Mouse (Mus musculus): ENCODE results near the gene Pcnp. TPM values are rescaled to one million over a fixed set of nuclear protein-coding genes. Genes with fewer than 3 reads are reported as not detected.

Pcnp gene
- total and polyA plus RNA-seq, 3 experiments: 67.4 to 177 (median 154) TPM

- in situ Hi-C loops (cut with MboI; ENCODE audit: low pct_ligation_motif_present, low pct_unique_long_range_greater_than_20kb, low sequenced_read_pairs): no loop called here
- TF ChIP-seq E2F4 (IDR thresholded peaks at IDR 0.05; ENCODE audit: insufficient replicate concordance, low read depth, low read length) (no peak), EP300 (IDR thresholded peaks at IDR 0.05; ENCODE audit: low read length) (no peak), KAT2A (IDR thresholded peaks at IDR 0.05; ENCODE audit: insufficient replicate concordance, low read length) (no peak), JUND (conservative IDR thresholded peaks at IDR 0.05; ENCODE audit: low read depth, low read length) (no peak), TBP (conservative IDR thresholded peaks at IDR 0.05; ENCODE audit: low read depth, low read length) (no peak), MYC (IDR thresholded peaks at IDR 0.05; ENCODE audit: low read depth, low read length) (no peak), ZC3H11A (IDR thresholded peaks at IDR 0.05; ENCODE audit: low read depth, low read length) (no peak), PAX5 (IDR thresholded peaks at IDR 0.05; ENCODE audit: low read length) (no peak), CHD2 (IDR thresholded peaks at IDR 0.05; ENCODE audit: low read length) (no peak), IRF4 (IDR thresholded peaks at IDR 0.05; ENCODE audit: low read depth, low read length) (no peak), JUN (IDR thresholded peaks at IDR 0.05; ENCODE audit: insufficient read depth, low read depth, low read length) (no peak), SMC3 (IDR thresholded peaks at IDR 0.05; ENCODE audit: low read depth, low read length) (no peak)
These were observed 8.6 kb upstream of the Pcnp start for GRCm38 (mm10) chr16:56038090-56038489.

GRCm38 (mm10) chr16:56037138-56038010, 7.8 kb upstream of the Pcnp start, which contains the start of gene Trmt10c:
Trmt10c (minus strand) TSS chr16:56037819.
- Histone ChIP-seq H3K4me2 (ENCODE audit: insufficient read depth, low read depth, poor library complexity, severe bottlenecking) (peak within 1 kb of the TSS; percentile 97), H3K9me3 (replicated peaks; ENCODE audit: low read length) (no peaks in the 10 kb centered on the region), H3K36me3 (replicated peaks in 1 of 2; ENCODE audit: control insufficient read depth in 1 of 2, insufficient read depth in 1 of 2, low read length in 1 of 2) (peaks cover 15 to 35% of the 10 kb centered on the region in 2 experiments), H3K9ac (ENCODE audit: insufficient read depth, low read depth) (peak within 1 kb of the TSS; percentile 94), H3K4me1 (ENCODE audit: control insufficient read depth in 1 of 2, insufficient read depth in 2 of 2) (peaks cover 9 to 41% of the 10 kb centered on the region in 2 experiments), H3K27me3 (replicated peaks) (no peaks in the 10 kb centered on the region), H3K27ac (ENCODE audit: insufficient read depth, low read depth) (peak within 1 kb of the TSS; percentile 74), H3K79me2 (replicated peaks; ENCODE audit: control insufficient read depth, extremely low read depth, insufficient read depth, poor library complexity, severe bottlenecking) (peaks cover 40% of the 10 kb centered on the region), H3K4me3 (replicated peaks in 1 of 3; ENCODE audit: low read depth in 2 of 3, low read length in 2 of 3, poor library complexity in 1 of 3) (peak within 1 kb of the TSS; percentile 85 to 98 (median 94))
- dilution Hi-C loops (cut with MboI; ENCODE audit: extremely low pct_ligation_motif_present, extremely low pct_unique_long_range_greater_than_20kb, low sequenced_read_pairs) (no loop called here), in situ Hi-C loops (cut with MboI; ENCODE audit: low pct_ligation_motif_present, low pct_unique_long_range_greater_than_20kb, low sequenced_read_pairs) (no loop called here)
- DNase-seq (ENCODE audit: extremely low read depth): peak; percentile 98
- TF ChIP-seq CHD2 (IDR thresholded peaks at IDR 0.05; ENCODE audit: low read length) (peak; percentile 95), ZMIZ1 (IDR thresholded peaks at IDR 0.05; ENCODE audit: low read depth, low read length) (peak; percentile 97), ELF1 (IDR thresholded peaks at IDR 0.05; ENCODE audit: low read depth, low read length) (peak; percentile 79), E2F4 (IDR thresholded peaks at IDR 0.05; ENCODE audit: insufficient replicate concordance, low read depth, low read length) (no peak), POLR2AphosphoS2 (IDR thresholded peaks at IDR 0.05; ENCODE audit: low read depth, low read length) (peak; percentile 86), IRF4 (IDR thresholded peaks at IDR 0.05; ENCODE audit: low read depth, low read length) (peak; percentile 46; the same call in 1 of the 2 replicates), MAX (IDR thresholded peaks at IDR 0.05; ENCODE audit: low read length) (peak; percentile 92), UBTF (IDR thresholded peaks at IDR 0.05; ENCODE audit: low read depth, low read length) (peak; percentile 98), NRF1 (IDR thresholded peaks at IDR 0.05; ENCODE audit: low read depth, low read length) (0 out of 2 replicates have a peak, but pooled peaks have one; percentile 45), KAT2A (IDR thresholded peaks at IDR 0.05; ENCODE audit: insufficient replicate concordance, low read length) (peak; percentile 90; the same call in 1 of the 2 replicates), SMC3 (IDR thresholded peaks at IDR 0.05; ENCODE audit: low read depth, low read length) (no peak), TBP (conservative IDR thresholded peaks at IDR 0.05; ENCODE audit: low read depth, low read length) (peak; percentile 77; the same call in 1 of the 2 replicates), MAZ (IDR thresholded peaks at IDR 0.05; ENCODE audit: low read depth, low read length) (0 out of 2 replicates have a peak, but pooled peaks have one; percentile 58), MEF2A (IDR thresholded peaks at IDR 0.05; ENCODE audit: borderline replicate concordance, low read depth, low read length) (peak; percentile 35), MYC (IDR thresholded peaks at IDR 0.05; ENCODE audit: low read depth, low read length) (no peak; the same call in none of the 2 replicates), CHD1 (IDR thresholded peaks at IDR 0.05; ENCODE audit: low read depth, low read length) (peak; percentile 93; the same call in 1 of the 2 replicates), ZNF384 (IDR thresholded peaks at IDR 0.05; ENCODE audit: low read depth, low read length) (no peak), ETS1 (conservative IDR thresholded peaks at IDR 0.05; ENCODE audit: low read depth, low read length) (peak; percentile 26; the same call in 1 of the 2 replicates), CTCF (conservative IDR thresholded peaks at IDR 0.05 in 1 of 2, IDR thresholded peaks at IDR 0.05 in 1 of 2; ENCODE audit: low read depth in 2 of 2, low read length in 2 of 2) (no peak), SIN3A (IDR thresholded peaks at IDR 0.05; ENCODE audit: low read length) (peak; percentile 96), BHLHE40 (IDR thresholded peaks at IDR 0.05; ENCODE audit: low read depth, low read length) (peak; percentile 50; the same call in 1 of the 2 replicates), NELFE (IDR thresholded peaks at IDR 0.05; ENCODE audit: low read depth, low read length) (peak; percentile 98), EP300 (IDR thresholded peaks at IDR 0.05; ENCODE audit: low read length) (no peak), POLR2A (IDR thresholded peaks at IDR 0.05; ENCODE audit: low read depth, low read length) (peak; percentile 98), RAD21 (IDR thresholded peaks at IDR 0.05; ENCODE audit: low read depth, low read length) (no peak)

More at GRCm38 (mm10) chr16:56038090-56038489, 8.6 kb upstream of the Pcnp start:
- peaks cover 4 to 34% of the 10 kb centered on the region in 2 experiments for H3K4me1 ChIP-seq (ENCODE audit: control insufficient read depth in 1 of 2, insufficient read depth in 2 of 2)
- peak overlapping the region; percentile 91 for H3K4me2 ChIP-seq (ENCODE audit: insufficient read depth, low read depth, poor library complexity, severe bottlenecking)
- H3K79me2 ChIP-seq (replicated peaks; ENCODE audit: control insufficient read depth, extremely low read depth, insufficient read depth, poor library complexity, severe bottlenecking): peaks cover 40% of the 10 kb centered on the region
- peak overlapping the region; percentile 37 to 94 (median 85) for H3K4me3 ChIP-seq (replicated peaks in 1 of 3; ENCODE audit: low read depth in 2 of 3, low read length in 2 of 3, poor library complexity in 1 of 3)
- no peak for DNase-seq (ENCODE audit: extremely low read depth)
- H3K36me3 ChIP-seq (replicated peaks in 1 of 2; ENCODE audit: control insufficient read depth in 1 of 2, insufficient read depth in 1 of 2, low read length in 1 of 2): peaks cover 13 to 28% of the 10 kb centered on the region in 2 experiments
- H3K9ac ChIP-seq (ENCODE audit: insufficient read depth, low read depth): peak overlapping the region; percentile 94
- dilution Hi-C loops (cut with MboI; ENCODE audit: extremely low pct_ligation_motif_present, extremely low pct_unique_long_range_greater_than_20kb, low sequenced_read_pairs): no loop called here
- H3K27ac ChIP-seq (ENCODE audit: insufficient read depth, low read depth): peak overlapping the region; percentile 35; the same call in 1 of the 2 replicates
- H3K27me3 ChIP-seq (replicated peaks): no peaks in the 10 kb centered on the region
- H3K9me3 ChIP-seq (replicated peaks; ENCODE audit: low read length): no peaks in the 10 kb centered on the region
